Mouse (Mus musculus) fat pad, adult 2 months (tissue): ENCODE data around the gene Ephb2.

ENCODE experiments used
- DNase-seq: peaks from one replicate; pipeline ENCODE4 v3.0.0-alpha.2; 2011; ENCODE audit warnings: low read depth, low spot score; ENCODE audit errors: extremely low read depth

Gene Ephb2

GRCm38 (mm10) chr4:136610387-136610856, 225.4 kb downstream of the Ephb2 start, which contains the start of gene Tex46:
Tex46 (plus strand) TSS chr4:136610437.
- DNase-seq = no peak

- DNase-seq = no peak
Measured at GRCm38 (mm10) chr4:136605756-136606485, 229.9 kb downstream of the Ephb2 start.

GRCm38 (mm10) chr4:136602568-136602967, 233.2 kb downstream of the Ephb2 start, which contains the start of gene Kdm1a:
Kdm1a (minus strand) TSS chr4:136602723.
- peak; percentile 30 for DNase-seq

- no peak for DNase-seq
Measured at GRCm38 (mm10) chr4:136602018-136602554, 233.7 kb downstream of the Ephb2 start.

- DNase-seq = no peak
Measured at GRCm38 (mm10) chr4:136601476-136601875, 234.3 kb downstream of the Ephb2 start.

- DNase-seq = no peak
Measured at GRCm38 (mm10) chr4:136600536-136600935, 235.3 kb downstream of the Ephb2 start.

GRCm38 (mm10) chr4:136599869-136600268, 235.9 kb downstream of the Ephb2 start:
- DNase-seq = no peak

- no peak for DNase-seq
Measured at GRCm38 (mm10) chr4:136598268-136598876, 237.4 kb downstream of the Ephb2 start.
